Mouse (Mus musculus) CH12.LX (cell line): Measurements from ENCODE around the gene Depdc1b. TPM values are rescaled to one million over a fixed set of nuclear protein-coding genes. Genes with fewer than 3 reads are reported as not detected.

Experiments
- DNase-seq: peaks from one replicate; pipeline ENCODE4 v3.0.0-alpha.2; 2013; ENCODE audit errors: extremely low read depth
- H3K27ac ChIP-seq: 2 replicates; pipeline ENCODE4 v1.5.1; 2012; ENCODE audit warnings: low read depth, mild to moderate bottlenecking, control low read depth, moderate library complexity; ENCODE audit not compliant: insufficient read depth
- H3K27me3 ChIP-seq: replicated peaks from 2 replicates; pipeline ENCODE3; 2012; ENCODE audit warnings: inconsistent platforms
- H3K36me3 ChIP-seq, 2 experiments: replicated peaks in 1 of 2; 2 replicates each; pipeline versions ENCODE3 to v1.6.1; 2012; ENCODE audit warnings: inconsistent platforms in 1 of 2, low read length in 1 of 2, mild to moderate bottlenecking in 1 of 2, mixed read lengths in 1 of 2, moderate library complexity in 1 of 2; ENCODE audit not compliant: control insufficient read depth in 1 of 2, insufficient read depth in 1 of 2
- H3K4me1 ChIP-seq, 2 experiments: 2 replicates each; pipeline ENCODE4 v1.6.1; 2012; ENCODE audit warnings: inconsistent platforms in 1 of 2, moderate library complexity in 1 of 2; ENCODE audit not compliant: insufficient read depth in 2 of 2, control insufficient read depth in 1 of 2
- H3K4me2 ChIP-seq: 2 replicates; pipeline ENCODE4 v1.6.1; 2012; ENCODE audit warnings: low read depth, mild to moderate bottlenecking, control low read depth; ENCODE audit not compliant: poor library complexity, insufficient read depth, severe bottlenecking
- H3K4me3 ChIP-seq, 3 experiments: fragments of 150-350 bp in 1 of 3; sonication (generic) in 1 of 3; replicated peaks in 1 of 3; 2 replicates each; pipeline versions ENCODE3 to v1.5.1; 2011 to 2012; ENCODE audit warnings: low read depth in 2 of 3, low read length in 2 of 3, mild to moderate bottlenecking in 2 of 3, moderate library complexity in 2 of 3, control low read depth in 1 of 3, improper control_type of control experiment in 1 of 3, inconsistent platforms in 1 of 3, mixed read lengths in 1 of 3; ENCODE audit not compliant: poor library complexity in 1 of 3
- H3K79me2 ChIP-seq: replicated peaks from 2 replicates; pipeline ENCODE4 v1.6.1; 2012; ENCODE audit warnings: mild to moderate bottlenecking, moderate library complexity; ENCODE audit not compliant: control insufficient read depth, poor library complexity, insufficient read depth, severe bottlenecking; ENCODE audit errors: extremely low read depth
- H3K9ac ChIP-seq: 2 replicates; pipeline ENCODE4 v1.6.1; 2012; ENCODE audit warnings: low read depth, mild to moderate bottlenecking, control low read depth, moderate library complexity; ENCODE audit not compliant: insufficient read depth
- H3K9me3 ChIP-seq: replicated peaks from 2 replicates; pipeline ENCODE3; 2012; ENCODE audit warnings: low read length, inconsistent platforms, mixed read lengths
- BHLHE40 ChIP-seq: IDR thresholded peaks from 2 replicates; pipeline ENCODE4 v1.6.1; 2011; ENCODE audit warnings: mild to moderate bottlenecking, low read depth, low read length, improper control_type of control experiment
- ELF1 ChIP-seq: IDR thresholded peaks from 2 replicates; pipeline ENCODE4 v1.6.1; 2014; ENCODE audit warnings: low read depth, mild to moderate bottlenecking, inconsistent platforms, low read length, improper control_type of control experiment
- GABPA ChIP-seq: IDR thresholded peaks from 2 replicates; pipeline ENCODE4 v1.6.1; 2012; ENCODE audit warnings: low read depth, low read length, improper control_type of control experiment, inconsistent platforms; ENCODE audit not compliant: insufficient replicate concordance
- HCFC1 ChIP-seq: IDR thresholded peaks from 2 replicates; pipeline ENCODE4 v1.6.1; 2012; ENCODE audit warnings: low read depth, mild to moderate bottlenecking, inconsistent platforms, low read length, improper control_type of control experiment
- IRF4 ChIP-seq: IDR thresholded peaks from 2 replicates; pipeline ENCODE4 v1.6.1; 2014; ENCODE audit warnings: low read depth, mild to moderate bottlenecking, inconsistent platforms, low read length, improper control_type of control experiment
- JUN ChIP-seq: IDR thresholded peaks from 2 replicates; pipeline ENCODE4 v1.6.1; 2011; ENCODE audit warnings: low read depth, mild to moderate bottlenecking, low read length, improper control_type of control experiment, moderate library complexity; ENCODE audit not compliant: insufficient read depth
- KAT2A ChIP-seq: IDR thresholded peaks from 2 replicates; pipeline ENCODE4 v1.6.1; 2012; ENCODE audit warnings: low read length, improper control_type of control experiment, inconsistent platforms; ENCODE audit not compliant: insufficient replicate concordance
- MAFK ChIP-seq: IDR thresholded peaks from 2 replicates; pipeline ENCODE4 v1.6.1; 2011; ENCODE audit warnings: low read length, improper control_type of control experiment; ENCODE audit not compliant: insufficient replicate concordance
- MAX ChIP-seq: IDR thresholded peaks from 2 replicates; pipeline ENCODE4 v1.6.1; 2011; ENCODE audit warnings: low read length, improper control_type of control experiment
- MAZ ChIP-seq: IDR thresholded peaks from 2 replicates; pipeline ENCODE4 v1.6.1; 2012; ENCODE audit warnings: low read depth, mild to moderate bottlenecking, inconsistent platforms, low read length, improper control_type of control experiment, moderate library complexity
- MEF2A ChIP-seq: IDR thresholded peaks from 2 replicates; pipeline ENCODE4 v1.6.1; 2014; ENCODE audit warnings: low read depth, mild to moderate bottlenecking, inconsistent platforms, low read length, improper control_type of control experiment, borderline replicate concordance
- NELFE ChIP-seq: IDR thresholded peaks from 2 replicates; pipeline ENCODE4 v1.6.1; 2011; ENCODE audit warnings: low read depth, low read length, improper control_type of control experiment
- POLR2A ChIP-seq: IDR thresholded peaks from 2 replicates; pipeline ENCODE4 v1.6.1; 2011; ENCODE audit warnings: low read depth, mild to moderate bottlenecking, improper control_type of control experiment, low read length
- POLR2AphosphoS2 ChIP-seq: IDR thresholded peaks from 2 replicates; pipeline ENCODE4 v1.6.1; 2011; ENCODE audit warnings: low read depth, low read length, improper control_type of control experiment
- SIN3A ChIP-seq: IDR thresholded peaks from 2 replicates; pipeline ENCODE4 v1.6.1; 2012; ENCODE audit warnings: low read length, improper control_type of control experiment, inconsistent platforms
- SMC3 ChIP-seq: IDR thresholded peaks from 2 replicates; pipeline ENCODE4 v1.6.1; 2011; ENCODE audit warnings: low read depth, low read length, improper control_type of control experiment
- TBP ChIP-seq: conservative IDR thresholded peaks from 2 replicates; pipeline ENCODE4 v1.6.1; 2011; ENCODE audit warnings: low read depth, low read length, improper control_type of control experiment
- UBTF ChIP-seq: IDR thresholded peaks from 2 replicates; pipeline ENCODE4 v1.6.1; 2012; ENCODE audit warnings: low read depth, mild to moderate bottlenecking, inconsistent platforms, low read length, improper control_type of control experiment, moderate library complexity
- ZKSCAN1 ChIP-seq: IDR thresholded peaks from 2 replicates; pipeline ENCODE4 v1.6.1; 2012; ENCODE audit warnings: low read depth, inconsistent platforms, low read length, improper control_type of control experiment, borderline replicate concordance
- ZNF384 ChIP-seq: IDR thresholded peaks from 2 replicates; pipeline ENCODE4 v1.6.1; 2012; ENCODE audit warnings: low read depth, low read length, improper control_type of control experiment, inconsistent platforms
- dilution Hi-C: fragments of 300-500 bp; cut with MboI; formaldehyde crosslinking; loops from 2 replicates; pipeline ENCODE4 v1.14.3; 2020; ENCODE audit warnings: low sequenced_read_pairs; ENCODE audit not compliant: extremely low pct_unique_long_range_greater_than_20kb, extremely low pct_ligation_motif_present
- in situ Hi-C: fragments of 300-500 bp; cut with MboI; formaldehyde crosslinking; loops from 3 replicates; pipeline ENCODE4 v1.14.3; 2019; ENCODE audit warnings: low sequenced_read_pairs, low pct_ligation_motif_present, low pct_unique_long_range_greater_than_20kb, mixed read lengths
- polyA plus RNA-seq: library from polyadenylated mRNA; unstranded; fragments of >175 nt; gene quantifications from 2 replicates; pipeline ENCODE4 v1.2.1, GENCODE M21; 2012; ENCODE audit warnings: low read depth; ENCODE audit not compliant: insufficient read length
- total RNA-seq, 2 experiments: library from RNA; depleted of rRNA; stranded (reverse); fragments of 300-350 nt in 1 of 2; fragments of >200 nt in 1 of 2; gene quantifications; 2 replicates each; pipeline ENCODE4 v1.2.3; 2012 to 2014

Gene Depdc1b
- total and polyA plus RNA-seq, 3 experiments, result 11.1 to 17.8 (median 15.7) TPM

- no peak for TF ChIP-seq SMC3
- TF ChIP-seq KAT2A, result no peak
- no peak for TF ChIP-seq POLR2A
- no peak for TF ChIP-seq UBTF
- TF ChIP-seq GABPA, result no peak
- no peak for TF ChIP-seq ELF1
- Histone ChIP-seq H3K27ac (no peak overlapping the region), H3K79me2 (no peaks in the 10 kb centered on the region), H3K36me3 (no peaks in the 10 kb centered on the region), H3K27me3 (no peaks in the 10 kb centered on the region), H3K9ac (no peak overlapping the region), H3K4me2 (no peak overlapping the region), H3K4me3 (no peak overlapping the region), H3K9me3 (no peaks in the 10 kb centered on the region), H3K4me1 (peaks cover 0 to 6% of the 10 kb centered on the region in 2 experiments; a peak in 2 of 4 replicates)
- in situ Hi-C loops, result loop anchor here (25.0 kb wide), 1 partner anchor 417 kb away; no protein-coding TSS in a partner anchor
- no peak for DNase-seq
- dilution Hi-C loops, result no loop called here
Measured at GRCm38 (mm10) chr13:108304680-108305079, 11.5 kb upstream of the Depdc1b start.

GRCm38 (mm10) chr13:108316487-108316903 lies 363 bp downstream of the Depdc1b start:
- peak overlapping the region; percentile 16 for H3K9ac ChIP-seq
- H3K4me2 ChIP-seq, result peak overlapping the region; percentile 76
- peaks cover 3 to 20% of the 10 kb centered on the region in 2 experiments; a peak in 3 of 4 replicates for H3K4me1 ChIP-seq

GRCm38 (mm10) chr13:108317414-108317813 lies 1.3 kb downstream of the Depdc1b start:
- Histone ChIP-seq H3K4me3 (no peak overlapping the region), H3K9me3 (peaks cover 2% of the 10 kb centered on the region), H3K36me3 (peaks cover 0 to 14% of the 10 kb centered on the region in 2 experiments), H3K27me3 (no peaks in the 10 kb centered on the region), H3K9ac (no peak overlapping the region), H3K27ac (no peak overlapping the region), H3K79me2 (0 out of 2 replicates have a peak, but pooled peaks cover 3% of the 10 kb centered on the region), H3K4me2 (no peak overlapping the region; the same call in 1 of the 2 replicates), H3K4me1 (peaks cover 4 to 23% of the 10 kb centered on the region in 2 experiments; a peak in 3 of 4 replicates)
- in situ Hi-C loops (loop anchor here (5.0 to 25.0 kb wide), 2 partner anchors 105 to 430 kb away; partner anchors contain the start of gene Elovl7), dilution Hi-C loops (no loop called here)
- TF ChIP-seq ZNF384 (no peak), IRF4 (no peak), POLR2A (no peak), MAX (no peak), JUN (no peak), SIN3A (no peak), MEF2A (no peak), ELF1 (no peak), BHLHE40 (no peak), NELFE (no peak)
- DNase-seq, result no peak

More at GRCm38 (mm10) chr13:108316487-108316903, 363 bp downstream of the Depdc1b start:
- Histone ChIP-seq H3K4me3 (peak overlapping the region; percentile 79 to 95 (median 87)), H3K27me3 (no peaks in the 10 kb centered on the region), H3K36me3 (peaks cover 0 to 11% of the 10 kb centered on the region in 2 experiments), H3K27ac (no peak overlapping the region), H3K79me2 (0 out of 2 replicates have a peak, but pooled peaks cover 3% of the 10 kb centered on the region), H3K9me3 (peaks cover 2% of the 10 kb centered on the region)
- dilution Hi-C loops, result no loop called here
- DNase-seq, result peak; percentile 49
- in situ Hi-C loops, result loop anchor here (5.0 to 25.0 kb wide), 2 partner anchors 104 to 429 kb away; partner anchors contain the start of gene Elovl7
- TF ChIP-seq MAFK (no peak), HCFC1 (peak; percentile 5; the same call in 1 of the 2 replicates), SIN3A (peak; percentile 42; the same call in 1 of the 2 replicates), POLR2AphosphoS2 (no peak), MAZ (no peak), TBP (no peak), ZKSCAN1 (no peak)
